Mouse (Mus musculus): ENCODE data around the gene Col6a4. TPM values are rescaled to one million over a fixed set of nuclear protein-coding genes. Genes with fewer than 3 reads are reported as not detected.

Col6a4 gene
- polyA plus RNA-seq, 1 experiment from 2014 or later = 0.03 TPM

GRCm38 (mm10) chr9:106112770-106113423 is 16.3 kb upstream of the Col6a4 start:
- 29% methylated on average over 10 of the region's 10 CpGs for WGBS
- Histone ChIP-seq H3K4me3 (no peak overlapping the region), H3K4me1 (no peaks in the 10 kb centered on the region), H3K4me2 (no peak overlapping the region), H3K9me3 (no peaks in the 10 kb centered on the region; the same call in none of the 2 replicates), H3K27me3 (replicated peaks) (peaks cover 19% of the 10 kb centered on the region), H3K9ac (no peak overlapping the region), H3K36me3 (no peaks in the 10 kb centered on the region), H3K27ac (replicated peaks) (no peak overlapping the region)
- no peak for ATAC-seq (ENCODE audit: extremely low read depth, insufficient number of reproducible peaks, low FRiP score, low TSS enrichment)

- 70% methylated on average over 9 of the region's 9 CpGs for WGBS
- no peaks in the 10 kb centered on the region for H3K36me3 ChIP-seq
- no peak for ATAC-seq (ENCODE audit: extremely low read depth, insufficient number of reproducible peaks, low FRiP score, low TSS enrichment)
- H3K4me1 ChIP-seq = no peaks in the 10 kb centered on the region
- no peak overlapping the region for H3K9ac ChIP-seq
- H3K27ac ChIP-seq (replicated peaks) = no peak overlapping the region
- H3K4me2 ChIP-seq = no peak overlapping the region
- H3K4me3 ChIP-seq = no peak overlapping the region
- no peaks in the 10 kb centered on the region for H3K27me3 ChIP-seq (replicated peaks)
- H3K9me3 ChIP-seq = no peaks in the 10 kb centered on the region; the same call in none of the 2 replicates
Measured at GRCm38 (mm10) chr9:106106241-106106640, 9.7 kb upstream of the Col6a4 start.

GRCm38 (mm10) chr9:106104401-106104800 is 7.8 kb upstream of the Col6a4 start:
- no peak for ATAC-seq (ENCODE audit: extremely low read depth, insufficient number of reproducible peaks, low FRiP score, low TSS enrichment)

GRCm38 (mm10) chr9:106101166-106101565 is 4.6 kb upstream of the Col6a4 start:
- Histone ChIP-seq H3K27ac (replicated peaks) (no peak overlapping the region), H3K27me3 (replicated peaks) (no peaks in the 10 kb centered on the region), H3K36me3 (no peaks in the 10 kb centered on the region), H3K9me3 (no peaks in the 10 kb centered on the region), H3K9ac (no peak overlapping the region), H3K4me3 (no peak overlapping the region), H3K4me1 (no peaks in the 10 kb centered on the region), H3K4me2 (no peak overlapping the region)
- no peak for ATAC-seq (ENCODE audit: extremely low read depth, insufficient number of reproducible peaks, low FRiP score, low TSS enrichment)
- WGBS = 62% methylated on average over 5 of the region's 5 CpGs

More at GRCm38 (mm10) chr9:106104401-106104800, 7.8 kb upstream of the Col6a4 start:
- Histone ChIP-seq H3K4me2 (no peak overlapping the region), H3K4me3 (no peak overlapping the region), H3K9ac (no peak overlapping the region), H3K4me1 (no peaks in the 10 kb centered on the region), H3K27ac (replicated peaks) (no peak overlapping the region), H3K36me3 (no peaks in the 10 kb centered on the region), H3K9me3 (no peaks in the 10 kb centered on the region; the same call in 1 of the 2 replicates), H3K27me3 (replicated peaks) (no peaks in the 10 kb centered on the region)
- 79% methylated on average over 7 of the region's 7 CpGs for WGBS

GRCm38 (mm10) chr9:106100262-106100661 is 3.7 kb upstream of the Col6a4 start:
- H3K36me3 ChIP-seq = no peaks in the 10 kb centered on the region
- no peak overlapping the region for H3K4me2 ChIP-seq
- 58% methylated on average over 9 of the region's 9 CpGs for WGBS

DNA sequence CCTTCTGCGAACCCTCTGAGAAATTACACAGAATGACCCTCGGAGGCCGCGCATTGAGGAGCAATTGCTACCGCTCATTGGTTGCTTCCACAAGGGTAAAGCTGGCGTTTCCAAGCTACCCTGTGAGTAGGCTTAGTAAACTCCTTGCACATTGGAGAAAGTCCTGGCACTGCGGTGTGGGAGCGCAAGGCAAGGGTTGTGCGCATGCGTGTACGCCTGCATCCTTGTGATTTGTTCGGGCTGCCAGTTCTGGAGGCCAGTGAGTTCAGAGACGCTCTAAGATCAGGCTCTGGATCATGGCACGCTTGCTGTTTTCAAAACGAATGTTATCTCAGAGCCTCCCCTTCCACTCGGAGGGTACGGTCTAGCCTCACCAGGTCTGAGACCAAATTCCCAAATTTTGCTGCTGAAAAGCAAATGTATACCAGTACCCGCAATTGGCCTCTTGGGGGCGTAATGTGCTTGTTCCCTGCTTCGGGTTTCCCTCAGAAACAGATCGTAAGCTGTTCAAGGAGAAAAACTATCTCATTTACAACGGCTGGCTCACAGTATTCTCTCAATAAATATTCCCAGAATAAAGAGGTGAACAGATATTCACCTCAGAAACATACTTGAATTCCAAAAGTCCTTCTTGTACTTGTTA is 2.9 kb upstream of the Col6a4 start:
- no peak overlapping the region for H3K9ac ChIP-seq
- no peaks in the 10 kb centered on the region for H3K27me3 ChIP-seq (replicated peaks)
- H3K27ac ChIP-seq (replicated peaks) = no peak overlapping the region
- peak overlapping the region; percentile 31 for H3K4me2 ChIP-seq
- no peaks in the 10 kb centered on the region for H3K36me3 ChIP-seq
- 63% methylated on average over 22 of the region's 22 CpGs for WGBS
- no peaks in the 10 kb centered on the region for H3K9me3 ChIP-seq
- no peak for ATAC-seq (ENCODE audit: extremely low read depth, insufficient number of reproducible peaks, low FRiP score, low TSS enrichment)
- peak overlapping the region; percentile 4; the same call in 1 of the 2 replicates for H3K4me3 ChIP-seq
- no peaks in the 10 kb centered on the region for H3K4me1 ChIP-seq

More at GRCm38 (mm10) chr9:106100262-106100661, 3.7 kb upstream of the Col6a4 start:
- Histone ChIP-seq H3K27ac (replicated peaks) (no peak overlapping the region), H3K4me3 (no peak overlapping the region), H3K4me1 (no peaks in the 10 kb centered on the region), H3K9me3 (no peaks in the 10 kb centered on the region), H3K27me3 (replicated peaks) (no peaks in the 10 kb centered on the region), H3K9ac (no peak overlapping the region)
- no peak for ATAC-seq (ENCODE audit: extremely low read depth, insufficient number of reproducible peaks, low FRiP score, low TSS enrichment)

DNA sequence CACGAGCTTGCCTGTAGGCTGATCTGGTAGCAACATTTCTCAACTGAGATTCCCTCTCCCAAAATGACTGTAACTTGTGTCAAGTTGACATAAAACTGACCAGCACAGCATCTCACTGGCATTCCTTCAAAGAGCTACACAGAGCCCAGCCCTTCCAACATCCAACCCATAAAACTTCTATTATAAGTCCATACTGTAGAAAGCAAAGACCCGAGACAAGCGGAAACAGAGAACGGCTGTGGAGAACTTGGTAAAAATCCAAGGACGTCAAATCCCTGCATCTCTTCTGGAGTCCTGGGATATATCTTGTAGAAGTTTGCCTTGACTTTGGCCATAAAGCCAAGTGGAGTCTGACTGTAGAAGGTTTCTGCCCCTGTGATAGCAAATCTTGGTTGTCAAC is 15.1 kb downstream of the Col6a4 start:
- Histone ChIP-seq H3K36me3 (no peaks in the 10 kb centered on the region), H3K9ac (no peak overlapping the region), H3K4me3 (no peak overlapping the region), H3K4me2 (no peak overlapping the region), H3K27ac (replicated peaks) (no peak overlapping the region), H3K27me3 (replicated peaks) (no peaks in the 10 kb centered on the region; the same call in 1 of the 2 replicates), H3K9me3 (no peaks in the 10 kb centered on the region), H3K4me1 (no peaks in the 10 kb centered on the region)
- 79% methylated on average over 5 of the region's 5 CpGs for WGBS
- no peak for ATAC-seq (ENCODE audit: extremely low read depth, insufficient number of reproducible peaks, low FRiP score, low TSS enrichment)

DNA sequence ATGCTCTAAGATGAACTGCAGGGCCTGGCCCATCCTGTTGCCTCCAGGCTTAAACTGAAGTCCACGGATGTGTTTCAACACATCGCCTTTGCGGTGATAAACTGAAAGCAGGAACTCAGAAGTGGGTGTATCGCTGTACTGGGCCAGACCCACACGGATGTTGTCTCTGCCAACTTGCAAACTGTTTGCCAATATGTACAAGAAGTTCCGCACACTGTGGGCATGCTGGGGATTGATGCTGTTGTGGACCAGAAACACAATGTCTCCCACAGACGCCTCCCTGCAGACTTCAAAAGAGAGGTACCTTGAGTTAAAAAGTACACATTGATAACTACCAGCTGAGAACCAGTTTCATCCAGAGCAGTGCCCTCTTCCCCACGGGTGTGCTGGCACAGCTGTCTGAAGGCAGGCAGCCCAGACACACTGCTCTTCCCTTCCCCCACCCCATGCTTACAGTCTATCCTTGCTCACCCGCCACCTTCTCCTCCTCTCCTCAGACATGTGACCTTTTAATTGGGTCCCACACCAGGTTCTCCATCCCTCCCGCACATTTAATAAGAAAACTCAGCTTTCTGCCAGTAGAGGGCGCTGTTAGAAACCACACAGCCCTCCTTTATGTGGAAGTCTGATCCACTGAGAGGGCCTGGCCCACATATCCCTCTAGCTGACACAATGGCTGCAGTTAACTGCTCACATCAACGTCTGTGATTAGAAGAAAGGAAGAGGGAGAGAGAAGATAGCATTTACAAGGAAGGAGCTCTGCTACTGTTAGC is 16.1 kb downstream of the Col6a4 start:
- no peaks in the 10 kb centered on the region; the same call in 1 of the 2 replicates for H3K27me3 ChIP-seq (replicated peaks)
- H3K36me3 ChIP-seq = no peaks in the 10 kb centered on the region
- no peak overlapping the region for H3K4me3 ChIP-seq
- WGBS = 50% methylated on average over 12 of the region's 12 CpGs
- H3K9ac ChIP-seq = no peak overlapping the region
- H3K4me2 ChIP-seq = no peak overlapping the region
- H3K9me3 ChIP-seq = no peaks in the 10 kb centered on the region
- H3K4me1 ChIP-seq = no peaks in the 10 kb centered on the region
- ATAC-seq (ENCODE audit: extremely low read depth, insufficient number of reproducible peaks, low FRiP score, low TSS enrichment) = no peak
- H3K27ac ChIP-seq (replicated peaks) = no peak overlapping the region

GRCm38 (mm10) chr9:106077953-106078352 is 18.6 kb downstream of the Col6a4 start:
- H3K36me3 ChIP-seq = no peaks in the 10 kb centered on the region
- H3K9ac ChIP-seq = no peak overlapping the region
- H3K27me3 ChIP-seq (replicated peaks) = peaks cover 7% of the 10 kb centered on the region; the same call in 1 of the 2 replicates
- H3K4me2 ChIP-seq = no peak overlapping the region
- ATAC-seq (ENCODE audit: extremely low read depth, insufficient number of reproducible peaks, low FRiP score, low TSS enrichment) = no peak
- no peaks in the 10 kb centered on the region for H3K4me1 ChIP-seq
- H3K4me3 ChIP-seq = no peak overlapping the region
- no peak overlapping the region for H3K27ac ChIP-seq (replicated peaks)
- WGBS = 56% methylated on average over 3 of the region's 3 CpGs
- no peaks in the 10 kb centered on the region for H3K9me3 ChIP-seq

DNA sequence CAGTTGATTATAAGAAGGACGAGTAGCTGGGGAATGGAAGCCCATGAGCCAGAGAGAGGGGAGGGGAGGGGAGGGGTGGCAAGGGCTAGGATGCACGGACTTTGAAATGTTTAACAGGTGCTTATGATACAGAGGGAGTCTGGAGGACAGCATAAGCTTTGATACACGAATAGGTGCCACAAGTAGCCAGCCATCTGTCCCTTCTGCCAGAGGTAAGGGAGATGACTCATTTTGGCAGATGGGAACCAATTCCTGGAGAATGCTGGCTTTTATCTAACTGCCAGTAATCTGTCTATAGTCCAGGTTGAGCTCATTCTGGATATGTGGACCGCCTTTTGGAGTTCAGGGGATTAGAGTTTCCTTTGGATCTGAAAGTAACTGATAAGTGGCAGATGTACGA is 20.3 kb downstream of the Col6a4 start:
- no peak overlapping the region for H3K9ac ChIP-seq
- no peak overlapping the region for H3K4me2 ChIP-seq
- ATAC-seq (ENCODE audit: extremely low read depth, insufficient number of reproducible peaks, low FRiP score, low TSS enrichment) = no peak
- H3K4me3 ChIP-seq = no peak overlapping the region
- no peak overlapping the region for H3K27ac ChIP-seq (replicated peaks)
- no peaks in the 10 kb centered on the region for H3K9me3 ChIP-seq
- peaks cover 14% of the 10 kb centered on the region for H3K27me3 ChIP-seq (replicated peaks)
- WGBS = 67% methylated on average over 5 of the region's 5 CpGs
- no peaks in the 10 kb centered on the region for H3K4me1 ChIP-seq
- no peaks in the 10 kb centered on the region for H3K36me3 ChIP-seq

- Histone ChIP-seq H3K27ac (replicated peaks) (no peak overlapping the region), H3K36me3 (no peaks in the 10 kb centered on the region), H3K9me3 (no peaks in the 10 kb centered on the region), H3K27me3 (replicated peaks) (peaks cover 14% of the 10 kb centered on the region; the same call in 1 of the 2 replicates), H3K4me2 (no peak overlapping the region), H3K4me3 (no peak overlapping the region), H3K9ac (no peak overlapping the region), H3K4me1 (no peaks in the 10 kb centered on the region)
- WGBS = 73% methylated on average over 4 of the region's 4 CpGs
- ATAC-seq (ENCODE audit: extremely low read depth, insufficient number of reproducible peaks, low FRiP score, low TSS enrichment) = no peak
Measured at GRCm38 (mm10) chr9:106073956-106074355, 22.6 kb downstream of the Col6a4 start.
